Mouse (Mus musculus) liver, embryonic 14.5 days (tissue): ENCODE data around the gene Pcif1.

Source experiments
- CTCF ChIP-seq: IDR thresholded peaks from 2 replicates; pipeline ENCODE4 v1.5.1; 2016; ENCODE audit warnings: antibody characterized with exemption, low read depth, control low read depth
- EP300 ChIP-seq: IDR thresholded peaks from 2 replicates; pipeline ENCODE4 v1.6.1; 2016; ENCODE audit warnings: antibody characterized with exemption, low read depth

DNA sequence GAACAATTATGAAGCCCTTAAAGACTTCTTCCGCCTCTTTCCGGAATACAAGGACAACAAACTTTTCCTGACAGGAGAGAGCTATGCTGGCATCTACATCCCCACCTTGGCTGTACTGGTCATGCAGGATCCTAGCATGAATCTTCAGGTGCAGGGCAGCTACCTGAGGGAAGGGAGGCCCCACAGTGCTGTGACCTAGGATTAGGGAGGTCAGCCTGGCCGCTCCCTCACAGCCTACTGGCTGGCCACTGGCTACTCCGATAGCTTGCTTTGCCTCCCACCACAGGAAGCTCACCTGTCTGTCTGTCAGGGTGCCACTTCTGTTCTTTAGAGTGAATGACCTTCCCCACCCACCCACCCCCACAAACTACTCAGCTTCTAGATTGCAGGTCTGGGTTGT, 43.9 kb upstream of the Pcif1 start:
- TF ChIP-seq CTCF (no peak), EP300 (no peak)
